Mouse (Mus musculus): ENCODE results near the gene Bcl7a.
A peak's percentile ranks its signal among the peaks of the same experiment; 100 is the strongest.

- TF ChIP-seq CTCF (IDR thresholded peaks at IDR 0.05) (peak; percentile 57), EP300 (IDR thresholded peaks at IDR 0.05) (no peak)
Observed at GRCm38 (mm10) chr5:123350386-123350785, 6.8 kb downstream of the Bcl7a start.

Measured in lung, postnatal 0 days (tissue).